Mouse (Mus musculus): Measurements from ENCODE around the gene Kif3c. TPM values are rescaled to one million over a fixed set of nuclear protein-coding genes. Genes with fewer than 3 reads are reported as not detected.

Kif3c gene
- polyA plus RNA-seq (2015; fragmentation: Nextera tagmentation; extraction: Ambion mirVana): 0.72 and 0.74 TPM in 2 replicates

DNA sequence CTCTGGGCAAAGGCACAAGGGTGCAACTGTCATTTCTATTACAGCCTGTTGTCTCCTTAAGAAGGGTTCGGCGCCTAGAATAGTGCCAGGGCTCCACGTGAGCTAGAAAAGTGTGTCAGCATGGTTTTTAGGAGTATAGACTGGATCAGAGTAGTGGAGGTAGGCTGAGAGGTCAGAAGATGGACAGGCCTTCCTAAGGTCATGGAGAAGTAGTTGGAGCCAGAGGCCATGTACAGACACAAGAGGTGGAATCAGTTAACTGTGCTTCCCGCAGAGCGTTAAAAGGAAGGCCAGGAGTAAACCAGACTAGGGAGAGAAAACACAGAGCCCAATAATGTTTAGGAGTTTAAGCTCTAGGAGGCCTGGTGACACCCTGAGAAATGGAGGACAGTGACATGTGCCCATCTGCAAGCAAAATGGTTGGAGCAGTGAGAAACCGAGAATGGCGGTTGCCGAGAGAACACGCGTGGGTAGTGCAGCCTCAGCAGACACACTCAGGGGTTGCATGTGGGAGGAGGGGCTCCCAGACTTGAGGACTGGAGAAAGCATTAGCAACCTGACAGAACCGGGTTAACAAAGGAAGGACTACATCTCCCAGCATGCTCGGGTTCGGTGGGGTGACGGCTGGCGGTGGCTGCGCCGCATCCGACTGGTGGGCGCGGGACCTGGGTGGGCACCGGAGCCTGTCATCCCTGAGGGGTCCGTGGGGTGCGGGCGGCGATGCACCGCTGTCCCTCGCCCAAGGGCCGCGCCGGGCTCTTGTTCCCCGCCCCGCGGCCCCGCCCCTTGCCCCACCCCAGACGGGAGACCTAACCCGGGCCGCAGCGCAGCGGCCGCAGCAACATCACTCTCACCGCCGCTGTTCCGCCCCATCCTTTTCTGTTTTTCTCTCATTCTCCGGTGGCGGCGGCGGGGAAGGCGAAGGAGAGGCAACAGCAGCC is at the start of gene Kif3c:
Gene Kif3c, plus strand, starts transcription at position 625 of the 941 bp plus-strand sequence.
- H3K9me3 ChIP-seq (replicated peaks; ENCODE audit: control insufficient read depth, low read length): no peaks in the 10 kb centered on the region
- peak within 1 kb of the TSS; percentile 31; the same call in 1 of the 2 replicates for H3K9ac ChIP-seq (ENCODE audit: low read depth, low read length)
- H3K4me2 ChIP-seq (ENCODE audit: low read depth, low read length): peak within 1 kb of the TSS; percentile 81
- H3K4me1 ChIP-seq (ENCODE audit: control insufficient read depth, low read depth, low read length): peaks cover 8% of the 10 kb centered on the region; the same call in 1 of the 2 replicates
- WGBS (ENCODE audit: insufficient replicate concordance): 8% methylated on average over 45 of the region's 48 CpGs
- H3K4me3 ChIP-seq (ENCODE audit: low read depth, low read length): peak within 1 kb of the TSS; percentile 67
- no peaks in the 10 kb centered on the region for H3K36me3 ChIP-seq (ENCODE audit: control insufficient read depth, insufficient read depth)
- H3K27ac ChIP-seq (ENCODE audit: low read length): no peak within 1 kb of the TSS
- H3K27me3 ChIP-seq (ENCODE audit: control insufficient read depth, insufficient read depth, low read depth, low read length): peaks cover 13% of the 10 kb centered on the region
- ATAC-seq (ENCODE audit: low read depth): peak; percentile 65

DNA sequence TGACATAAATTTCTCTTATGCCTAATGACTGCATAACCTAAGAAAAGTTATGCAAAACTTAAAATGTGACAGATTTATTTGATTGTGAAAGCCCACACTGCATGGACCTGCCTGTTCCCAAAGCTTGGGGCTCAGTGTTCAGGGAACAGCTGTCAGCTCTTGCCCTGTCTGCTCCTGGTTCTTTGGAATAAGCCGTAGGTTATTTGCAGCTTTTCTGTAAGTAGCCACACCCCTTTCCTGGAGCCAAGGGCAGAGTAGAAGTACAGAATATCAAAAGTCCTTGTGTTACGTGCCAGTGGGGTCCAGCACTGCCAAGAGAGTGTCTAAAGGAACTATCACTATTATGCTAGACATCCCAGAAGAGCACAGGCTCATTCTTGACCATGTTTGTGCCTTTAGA is 48.8 kb upstream of the Kif3c start:
- Histone ChIP-seq H3K27me3 (ENCODE audit: control insufficient read depth, insufficient read depth, low read depth, low read length) (no peaks in the 10 kb centered on the region), H3K4me1 (ENCODE audit: control insufficient read depth, low read depth, low read length) (no peaks in the 10 kb centered on the region; the same call in 1 of the 2 replicates), H3K4me3 (ENCODE audit: low read depth, low read length) (no peak overlapping the region), H3K27ac (ENCODE audit: low read length) (no peak overlapping the region), H3K9me3 (replicated peaks; ENCODE audit: control insufficient read depth, low read length) (no peaks in the 10 kb centered on the region), H3K36me3 (ENCODE audit: control insufficient read depth, insufficient read depth) (no peaks in the 10 kb centered on the region), H3K4me2 (ENCODE audit: low read depth, low read length) (no peak overlapping the region), H3K9ac (ENCODE audit: low read depth, low read length) (no peak overlapping the region)
- WGBS (ENCODE audit: insufficient replicate concordance): 47% methylated on average over 2 of the region's 2 CpGs
- ATAC-seq (ENCODE audit: low read depth): no peak

DNA sequence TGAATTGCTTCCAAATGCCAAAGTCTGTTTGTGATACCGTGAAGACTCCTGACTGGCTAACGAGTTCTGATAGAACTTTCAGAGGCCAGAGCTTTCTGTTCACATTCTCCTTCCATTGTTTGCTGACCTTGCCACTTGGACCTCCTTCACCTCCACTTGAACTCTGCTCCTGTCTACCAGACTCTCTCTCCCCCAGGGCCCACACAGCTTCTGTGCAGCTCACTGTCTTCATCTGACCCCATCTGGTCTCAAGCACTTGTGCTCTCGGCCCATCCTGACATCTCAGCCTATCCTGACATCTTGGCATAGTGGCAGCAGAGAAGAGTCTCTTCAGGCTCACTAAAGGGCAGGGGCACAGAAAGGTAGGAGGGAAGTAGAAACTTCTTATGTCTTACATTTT is 48.0 kb upstream of the Kif3c start:
- H3K9me3 ChIP-seq (replicated peaks; ENCODE audit: control insufficient read depth, low read length): no peaks in the 10 kb centered on the region
- no peaks in the 10 kb centered on the region for H3K27me3 ChIP-seq (ENCODE audit: control insufficient read depth, insufficient read depth, low read depth, low read length)
- no peaks in the 10 kb centered on the region for H3K36me3 ChIP-seq (ENCODE audit: control insufficient read depth, insufficient read depth)
- no peak overlapping the region for H3K4me2 ChIP-seq (ENCODE audit: low read depth, low read length)
- H3K9ac ChIP-seq (ENCODE audit: low read depth, low read length): no peak overlapping the region
- H3K27ac ChIP-seq (ENCODE audit: low read length): no peak overlapping the region
- no peak for ATAC-seq (ENCODE audit: low read depth)
- H3K4me1 ChIP-seq (ENCODE audit: control insufficient read depth, low read depth, low read length): no peaks in the 10 kb centered on the region
- H3K4me3 ChIP-seq (ENCODE audit: low read depth, low read length): no peak overlapping the region
- 56% methylated on average over 3 of the region's 3 CpGs for WGBS (ENCODE audit: insufficient replicate concordance)

DNA sequence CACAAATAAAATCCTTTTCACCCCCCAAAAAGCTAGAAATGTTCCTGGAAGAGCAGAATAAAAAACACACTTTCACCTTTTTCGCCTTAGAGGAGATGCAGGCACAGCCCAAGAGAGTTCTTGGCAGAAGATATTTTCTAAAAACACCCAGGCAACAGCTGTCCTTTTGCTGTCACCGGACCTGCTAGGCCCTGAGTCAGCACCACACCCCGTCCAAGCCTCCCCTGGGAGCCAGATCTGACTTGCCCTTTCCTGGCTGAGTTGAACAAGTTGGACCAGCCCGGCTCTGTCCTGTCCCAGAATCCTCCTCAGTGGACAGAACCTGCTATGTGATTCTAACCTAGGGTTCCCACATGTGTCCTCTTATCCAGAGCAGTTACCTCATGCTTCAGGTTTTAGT is 45.6 kb upstream of the Kif3c start:
- H3K27ac ChIP-seq (ENCODE audit: low read length): no peak overlapping the region
- H3K4me1 ChIP-seq (ENCODE audit: control insufficient read depth, low read depth, low read length): no peaks in the 10 kb centered on the region
- ATAC-seq (ENCODE audit: low read depth): peak; percentile 37; the same call in 1 of the 2 replicates
- no peak overlapping the region for H3K4me3 ChIP-seq (ENCODE audit: low read depth, low read length)
- no peaks in the 10 kb centered on the region for H3K36me3 ChIP-seq (ENCODE audit: control insufficient read depth, insufficient read depth)
- H3K9me3 ChIP-seq (replicated peaks; ENCODE audit: control insufficient read depth, low read length): no peaks in the 10 kb centered on the region
- H3K27me3 ChIP-seq (ENCODE audit: control insufficient read depth, insufficient read depth, low read depth, low read length): no peaks in the 10 kb centered on the region
- WGBS (ENCODE audit: insufficient replicate concordance): 35% methylated on average over 4 of the region's 4 CpGs
- H3K4me2 ChIP-seq (ENCODE audit: low read depth, low read length): no peak overlapping the region
- H3K9ac ChIP-seq (ENCODE audit: low read depth, low read length): no peak overlapping the region

DNA sequence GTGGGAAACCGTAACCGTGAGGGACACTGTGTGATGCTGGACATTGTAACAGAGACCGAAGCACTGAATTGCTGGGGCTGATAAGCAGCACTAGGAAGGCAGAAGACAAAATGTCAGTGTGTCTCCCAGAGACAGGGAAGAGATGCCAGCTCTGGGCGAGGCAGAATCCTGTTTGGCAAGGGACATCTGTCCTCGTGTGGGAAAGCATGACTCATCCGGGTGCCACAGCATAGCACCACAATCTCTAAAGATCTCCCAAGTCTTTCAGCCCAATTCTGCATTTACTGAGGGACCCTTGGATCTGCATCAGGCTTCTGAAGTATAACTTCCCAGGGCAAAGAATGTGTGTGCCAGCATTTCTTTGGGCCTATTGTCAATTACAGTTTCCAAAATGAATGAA is 41.7 kb upstream of the Kif3c start:
- no peaks in the 10 kb centered on the region for H3K36me3 ChIP-seq (ENCODE audit: control insufficient read depth, insufficient read depth)
- H3K4me3 ChIP-seq (ENCODE audit: low read depth, low read length): no peak overlapping the region
- 60% methylated on average over 6 of the region's 6 CpGs for WGBS (ENCODE audit: insufficient replicate concordance)
- H3K4me2 ChIP-seq (ENCODE audit: low read depth, low read length): no peak overlapping the region
- no peak for ATAC-seq (ENCODE audit: low read depth)
- H3K4me1 ChIP-seq (ENCODE audit: control insufficient read depth, low read depth, low read length): no peaks in the 10 kb centered on the region
- H3K27ac ChIP-seq (ENCODE audit: low read length): no peak overlapping the region
- no peaks in the 10 kb centered on the region for H3K27me3 ChIP-seq (ENCODE audit: control insufficient read depth, insufficient read depth, low read depth, low read length)
- no peaks in the 10 kb centered on the region for H3K9me3 ChIP-seq (replicated peaks; ENCODE audit: control insufficient read depth, low read length)
- no peak overlapping the region for H3K9ac ChIP-seq (ENCODE audit: low read depth, low read length)

DNA sequence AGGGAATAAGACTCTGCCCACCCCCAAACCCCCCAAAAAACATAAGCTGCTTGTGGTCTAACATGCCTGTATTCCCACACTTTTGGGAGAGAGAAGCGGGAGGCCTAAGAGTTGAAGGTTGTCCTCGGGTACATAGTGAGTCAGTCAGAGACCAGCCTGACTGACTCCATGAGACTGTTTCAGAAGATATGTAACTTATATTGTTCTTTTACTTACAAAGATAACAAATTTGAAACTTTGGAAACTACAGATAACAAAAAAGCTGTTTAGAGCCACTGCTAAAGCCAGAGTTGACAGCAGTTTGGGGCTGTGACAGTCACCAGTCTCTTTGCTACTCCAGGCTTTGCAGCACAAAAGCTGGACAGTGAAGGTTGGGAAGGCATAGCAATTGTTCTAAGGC is 39.7 kb upstream of the Kif3c start:
- Histone ChIP-seq H3K27me3 (ENCODE audit: control insufficient read depth, insufficient read depth, low read depth, low read length) (no peaks in the 10 kb centered on the region), H3K36me3 (ENCODE audit: control insufficient read depth, insufficient read depth) (no peaks in the 10 kb centered on the region), H3K27ac (ENCODE audit: low read length) (no peak overlapping the region), H3K4me1 (ENCODE audit: control insufficient read depth, low read depth, low read length) (no peaks in the 10 kb centered on the region), H3K9ac (ENCODE audit: low read depth, low read length) (no peak overlapping the region), H3K4me2 (ENCODE audit: low read depth, low read length) (no peak overlapping the region), H3K9me3 (replicated peaks; ENCODE audit: control insufficient read depth, low read length) (no peaks in the 10 kb centered on the region), H3K4me3 (ENCODE audit: low read depth, low read length) (no peak overlapping the region)
- 36% methylated on average over 2 of the region's 2 CpGs for whole genome bisulfite sequencing (ENCODE audit: insufficient replicate concordance)
- no peak for ATAC-seq (ENCODE audit: low read depth)

DNA sequence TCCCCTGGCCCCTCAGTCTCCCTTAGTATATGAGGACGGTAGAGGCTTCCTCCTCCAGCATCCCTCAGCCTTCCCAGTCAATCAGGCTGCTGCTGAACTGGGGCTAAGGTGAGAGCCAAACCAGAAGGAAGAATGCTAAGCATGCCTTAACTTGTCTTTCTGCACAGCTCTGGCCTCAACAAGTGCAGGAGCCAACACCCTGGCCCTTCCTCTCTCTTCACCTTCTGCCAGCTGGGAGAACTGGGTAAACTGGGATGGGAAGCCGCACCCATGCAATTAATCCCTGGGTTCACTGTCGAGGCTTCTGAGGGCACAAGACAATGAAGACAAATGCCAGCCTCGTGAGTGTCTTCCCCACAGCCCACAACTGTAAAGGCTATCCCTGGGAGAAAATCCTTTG is 35.3 kb upstream of the Kif3c start:
- 64% methylated on average over 4 of the region's 4 CpGs for WGBS (ENCODE audit: insufficient replicate concordance)
- H3K36me3 ChIP-seq (ENCODE audit: control insufficient read depth, insufficient read depth): no peaks in the 10 kb centered on the region
- ATAC-seq (ENCODE audit: low read depth): no peak

DNA sequence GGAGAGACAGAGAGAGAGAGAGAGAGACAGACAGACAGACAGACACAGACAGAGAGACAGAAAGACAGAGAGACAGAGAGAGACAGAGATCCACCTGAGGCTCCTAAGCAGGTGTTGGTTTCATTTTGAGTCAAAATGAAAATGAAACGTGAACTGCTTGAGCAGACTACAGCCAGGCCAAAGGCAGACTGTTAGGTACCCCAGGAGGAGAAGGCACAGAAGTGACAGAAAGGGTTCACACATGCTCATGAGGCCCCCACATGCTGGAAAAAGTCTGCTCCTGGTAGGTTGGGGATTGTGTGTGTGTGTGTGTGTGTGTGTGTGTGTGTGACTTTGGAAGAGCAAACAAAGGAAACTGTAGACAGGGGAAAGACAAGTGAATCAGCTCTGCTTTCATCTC is 26.0 kb upstream of the Kif3c start:
- Histone ChIP-seq H3K4me1 (ENCODE audit: control insufficient read depth, low read depth, low read length) (no peaks in the 10 kb centered on the region), H3K9ac (ENCODE audit: low read depth, low read length) (no peak overlapping the region), H3K4me2 (ENCODE audit: low read depth, low read length) (no peak overlapping the region), H3K9me3 (replicated peaks; ENCODE audit: control insufficient read depth, low read length) (no peaks in the 10 kb centered on the region; the same call in 1 of the 2 replicates), H3K4me3 (ENCODE audit: low read depth, low read length) (no peak overlapping the region), H3K36me3 (ENCODE audit: control insufficient read depth, insufficient read depth) (no peaks in the 10 kb centered on the region), H3K27me3 (ENCODE audit: control insufficient read depth, insufficient read depth, low read depth, low read length) (no peaks in the 10 kb centered on the region), H3K27ac (ENCODE audit: low read length) (no peak overlapping the region)
- WGBS (ENCODE audit: insufficient replicate concordance): 33% methylated on average over 1 of the region's 1 CpGs
- ATAC-seq (ENCODE audit: low read depth): no peak

More for the DNA sequence above, 35.3 kb upstream of the Kif3c start:
- no peaks in the 10 kb centered on the region for H3K9me3 ChIP-seq (replicated peaks; ENCODE audit: control insufficient read depth, low read length)
- H3K9ac ChIP-seq (ENCODE audit: low read depth, low read length): no peak overlapping the region
- H3K27ac ChIP-seq (ENCODE audit: low read length): no peak overlapping the region
- no peaks in the 10 kb centered on the region for H3K27me3 ChIP-seq (ENCODE audit: control insufficient read depth, insufficient read depth, low read depth, low read length)
- H3K4me3 ChIP-seq (ENCODE audit: low read depth, low read length): no peak overlapping the region
- no peak overlapping the region for H3K4me2 ChIP-seq (ENCODE audit: low read depth, low read length)
- H3K4me1 ChIP-seq (ENCODE audit: control insufficient read depth, low read depth, low read length): no peaks in the 10 kb centered on the region

DNA sequence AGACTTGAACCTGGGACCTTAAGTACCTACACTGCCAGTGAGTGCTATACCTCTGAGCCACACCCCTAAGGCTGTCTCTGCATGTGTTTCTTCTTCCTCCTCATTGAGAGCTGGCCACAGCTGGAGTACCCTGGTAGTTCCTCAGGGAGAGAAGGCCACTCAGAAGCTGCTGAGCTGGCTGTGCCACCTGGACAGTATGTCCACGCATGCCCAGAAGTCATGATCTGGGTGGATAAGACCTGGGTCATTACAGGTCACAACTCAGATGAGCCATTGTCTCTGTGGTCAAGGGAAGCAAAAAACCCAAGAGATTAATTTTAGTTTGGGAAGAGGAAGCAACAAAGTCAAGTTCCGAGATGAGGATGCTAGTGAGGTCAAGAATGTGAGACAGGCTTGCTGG is 20.8 kb upstream of the Kif3c start:
- Histone ChIP-seq H3K4me2 (ENCODE audit: low read depth, low read length) (no peak overlapping the region), H3K27me3 (ENCODE audit: control insufficient read depth, insufficient read depth, low read depth, low read length) (no peaks in the 10 kb centered on the region), H3K27ac (ENCODE audit: low read length) (no peak overlapping the region), H3K4me1 (ENCODE audit: control insufficient read depth, low read depth, low read length) (no peaks in the 10 kb centered on the region), H3K36me3 (ENCODE audit: control insufficient read depth, insufficient read depth) (no peaks in the 10 kb centered on the region), H3K4me3 (ENCODE audit: low read depth, low read length) (no peak overlapping the region), H3K9me3 (replicated peaks; ENCODE audit: control insufficient read depth, low read length) (no peaks in the 10 kb centered on the region; the same call in 1 of the 2 replicates), H3K9ac (ENCODE audit: low read depth, low read length) (no peak overlapping the region)
- WGBS (ENCODE audit: insufficient replicate concordance): 55% methylated on average over 2 of the region's 2 CpGs
- ATAC-seq (ENCODE audit: low read depth): no peak
